Mouse (Mus musculus) olfactory bulb, adult 2 months (tissue): ENCODE measurements at regions not wholly inside any gene's neighbourhood (a gene's known extent, or its start where the extent isn't known, plus 50 kb on each side); places are given as distances from the start of the nearest gene placed in this dataset.

ENCODE experiments used
- H3K27ac ChIP-seq: fragments of 200-500 bp; 2 replicates; pipeline ENCODE4 v1.5.1; 2012; ENCODE audit warnings: low read depth, low read length; ENCODE audit not compliant: insufficient read depth
- H3K4me1 ChIP-seq: fragments of 200-500 bp; 2 replicates; pipeline ENCODE4 v1.6.1; 2012; ENCODE audit warnings: low read length; ENCODE audit not compliant: control insufficient read depth, insufficient read depth
- H3K4me3 ChIP-seq: fragments of 200-500 bp; 2 replicates; pipeline ENCODE4 v1.5.1; 2012; ENCODE audit warnings: mild to moderate bottlenecking, low read depth, low read length, moderate library complexity; ENCODE audit not compliant: insufficient read depth
- CTCF ChIP-seq: fragments of 200-500 bp; IDR thresholded peaks from 2 replicates; pipeline ENCODE4 v1.5.1; 2012; ENCODE audit warnings: low read depth, mild to moderate bottlenecking, low read length, moderate library complexity; ENCODE audit not compliant: insufficient read depth
- POLR2A ChIP-seq: fragments of 200-500 bp; IDR thresholded peaks from 2 replicates; pipeline ENCODE4 v1.6.1; 2012; ENCODE audit warnings: mild to moderate bottlenecking, low read depth, low read length, moderate library complexity; ENCODE audit not compliant: insufficient read depth
- WGBS: fragments of 180-500 bp; shearing (Covaris S2); methylation state at CpG from one replicate; pipeline ENCODE4 v1.1.7; 2018; 5-methylcytosine and 5-hydroxymethylcytosine counted together

DNA sequence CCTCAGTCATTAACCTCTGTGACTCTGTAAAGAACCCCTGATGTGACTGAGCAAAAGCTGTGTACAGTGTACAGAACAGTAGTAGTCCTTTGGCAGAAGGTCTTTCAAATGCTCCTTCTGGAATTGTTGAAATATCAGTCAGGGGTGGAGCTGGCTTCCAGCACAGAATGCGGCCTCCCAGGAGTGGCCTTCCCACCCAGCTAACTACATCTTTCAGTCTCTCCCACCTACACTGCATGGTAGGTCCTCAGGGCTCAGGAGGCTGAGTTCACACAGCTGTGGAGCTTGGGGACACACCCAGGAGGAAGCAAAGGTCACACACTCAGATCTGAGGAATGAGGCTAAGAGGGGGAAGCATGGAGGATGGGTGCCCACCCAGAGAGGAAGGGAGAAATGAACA lies 495.3 kb downstream of the Ccdc171 start:
- Histone ChIP-seq H3K27ac (no peak overlapping the region), H3K4me1 (peaks cover 3% of the 10 kb centered on the region; the same call in 1 of the 2 replicates), H3K4me3 (no peak overlapping the region)
- no peak for TF ChIP-seq POLR2A
- TF ChIP-seq CTCF: no peak
- WGBS: 67% methylated on average over 1 of the region's 1 CpGs

DNA sequence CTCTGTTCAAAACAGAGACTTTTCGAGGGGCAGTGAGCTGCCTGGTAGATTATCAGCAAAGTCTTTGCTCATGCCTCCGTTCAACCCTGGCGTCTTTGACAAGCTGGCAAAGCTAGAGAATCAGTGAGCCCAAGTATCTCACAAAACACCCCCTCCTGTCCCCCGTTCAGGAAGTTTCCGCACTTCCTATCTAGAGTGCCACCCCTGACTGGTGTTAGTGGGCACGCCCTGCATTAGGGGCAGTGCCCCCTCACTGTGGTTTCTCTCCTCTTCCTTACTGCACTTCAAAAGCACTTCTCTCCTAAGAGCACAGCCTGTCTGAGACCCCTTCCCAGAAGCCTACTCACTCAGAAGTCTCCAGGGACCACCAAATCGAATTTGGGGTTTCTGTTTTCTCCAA lies 497.0 kb downstream of the Ccdc171 start:
- WGBS: 91% methylated on average over 7 of the region's 7 CpGs
- no peak overlapping the region for H3K27ac ChIP-seq
- no peak overlapping the region for H3K4me3 ChIP-seq
- TF ChIP-seq CTCF (no peak), POLR2A (no peak)
- H3K4me1 ChIP-seq: no peaks in the 10 kb centered on the region; the same call in 1 of the 2 replicates

DNA sequence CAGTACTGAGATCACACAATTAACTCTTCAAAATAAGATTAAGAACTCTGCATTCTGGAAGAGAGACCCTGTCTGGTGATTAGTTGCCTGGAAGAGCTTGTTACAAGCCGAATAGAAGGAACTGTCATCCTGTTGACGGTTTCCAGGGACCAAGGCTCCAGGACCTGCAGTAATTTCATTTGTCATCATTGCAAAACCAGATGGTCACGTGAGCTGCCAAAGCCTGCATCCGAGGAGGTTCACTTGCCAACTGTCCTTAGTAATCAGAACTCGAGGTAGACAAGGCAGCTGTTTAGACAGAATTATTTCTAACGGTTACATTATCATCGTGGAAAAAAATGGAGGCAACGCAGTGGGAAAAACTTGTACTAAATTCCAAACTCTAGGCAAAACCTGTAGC lies 500.8 kb downstream of the Ccdc171 start:
- 58% methylated on average over 8 of the region's 8 CpGs for WGBS
- H3K27ac ChIP-seq: no peak overlapping the region
- TF ChIP-seq POLR2A: no peak
- no peak for TF ChIP-seq CTCF
- H3K4me1 ChIP-seq: no peaks in the 10 kb centered on the region
- no peak overlapping the region for H3K4me3 ChIP-seq

DNA sequence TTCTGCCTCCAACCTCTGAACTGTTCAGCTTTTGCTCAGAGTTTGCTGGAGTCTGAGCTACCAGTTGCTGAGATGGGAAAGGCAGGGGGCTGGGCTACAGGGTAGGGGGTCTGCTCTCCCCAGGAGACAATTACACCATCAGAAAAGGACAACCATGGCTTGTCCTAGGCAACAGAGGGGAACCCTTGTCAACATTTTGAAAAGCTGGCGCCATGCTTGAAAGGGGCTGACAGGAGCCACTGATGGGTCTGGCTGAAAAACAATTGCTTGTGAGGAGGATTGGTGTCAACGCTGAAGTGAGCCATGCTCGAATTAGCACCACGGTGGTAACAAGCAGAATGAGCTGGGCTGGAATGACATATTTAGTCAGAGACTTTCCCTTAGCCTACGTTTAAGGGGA lies 502.8 kb downstream of the Ccdc171 start:
- no peak overlapping the region for H3K4me3 ChIP-seq
- no peaks in the 10 kb centered on the region for H3K4me1 ChIP-seq
- 23% methylated on average over 5 of the region's 5 CpGs for WGBS
- no peak overlapping the region for H3K27ac ChIP-seq
- TF ChIP-seq CTCF: no peak
- no peak for TF ChIP-seq POLR2A

DNA sequence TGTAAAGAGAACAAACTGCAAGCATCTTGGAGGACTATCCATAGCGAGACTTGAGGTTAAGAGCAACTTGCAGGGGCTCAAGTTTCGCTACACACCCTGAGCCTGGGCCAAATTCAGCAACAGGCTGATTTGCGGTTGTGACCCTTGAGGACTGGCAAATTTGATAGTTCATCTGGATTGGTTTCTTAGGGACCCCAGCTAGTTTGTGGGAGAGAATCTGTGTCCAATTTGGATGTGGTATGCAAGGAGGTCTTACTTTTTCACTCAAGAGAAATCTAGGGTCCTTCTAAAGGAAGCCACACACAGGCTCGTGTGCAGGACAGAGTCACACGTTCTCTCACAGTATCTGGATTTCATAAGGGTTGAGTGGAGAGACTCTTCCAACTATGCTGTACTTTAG lies 505.6 kb downstream of the Ccdc171 start:
- TF ChIP-seq POLR2A: no peak
- no peak for TF ChIP-seq CTCF
- H3K4me1 ChIP-seq: no peaks in the 10 kb centered on the region
- whole genome bisulfite sequencing: 93% methylated on average over 5 of the region's 5 CpGs

DNA sequence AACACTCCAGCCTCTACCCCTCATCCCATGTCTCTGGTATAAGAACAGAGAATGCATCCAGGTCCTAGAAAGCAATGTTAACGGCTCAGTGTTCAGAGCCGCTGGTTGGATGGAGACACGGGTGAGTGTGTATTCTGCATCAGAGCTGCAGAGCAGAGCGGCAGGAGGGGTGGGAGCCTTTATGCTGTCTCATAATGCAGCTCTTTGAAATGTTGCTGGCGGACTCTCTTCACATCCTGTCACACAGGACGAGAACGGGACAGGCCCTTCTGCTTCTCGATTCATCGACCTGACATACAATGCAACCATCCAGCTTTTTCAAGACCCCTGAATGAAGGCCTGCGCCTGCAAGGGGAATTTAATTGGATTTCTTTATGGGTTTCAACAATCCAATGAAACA lies 507.2 kb downstream of the Ccdc171 start:
- Histone ChIP-seq H3K4me1 (no peaks in the 10 kb centered on the region), H3K27ac (no peak overlapping the region), H3K4me3 (no peak overlapping the region)
- no peak for TF ChIP-seq CTCF
- no peak for TF ChIP-seq POLR2A
- WGBS: 55% methylated on average over 10 of the region's 10 CpGs

More for the DNA sequence above, 505.6 kb downstream of the Ccdc171 start:
- Histone ChIP-seq H3K4me3 (no peak overlapping the region), H3K27ac (no peak overlapping the region)

DNA sequence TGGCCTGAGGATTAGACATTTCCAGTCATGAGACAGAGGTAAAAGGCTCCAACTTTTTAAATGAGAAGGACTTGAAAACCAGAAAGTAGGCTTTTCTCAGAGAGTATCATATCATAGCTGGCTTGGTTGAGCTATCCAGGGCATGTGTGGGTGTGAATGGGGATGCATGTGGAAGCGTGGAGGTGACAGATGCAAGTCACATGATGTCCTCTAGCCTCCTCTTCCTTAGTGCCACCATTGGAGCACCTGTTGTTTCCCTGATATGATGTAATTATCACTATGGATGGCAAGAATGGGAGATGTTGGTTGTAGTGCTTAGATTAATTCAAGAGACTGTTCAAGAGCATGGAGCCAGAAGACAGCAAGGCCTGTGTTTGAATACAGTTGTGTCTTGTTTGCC lies 510.0 kb downstream of the Ccdc171 start:
- H3K4me1 ChIP-seq: no peaks in the 10 kb centered on the region
- H3K27ac ChIP-seq: no peak overlapping the region
- H3K4me3 ChIP-seq: no peak overlapping the region
- 100% methylated on average over 1 of the region's 1 CpGs for WGBS
- TF ChIP-seq POLR2A (no peak), CTCF (no peak)

DNA sequence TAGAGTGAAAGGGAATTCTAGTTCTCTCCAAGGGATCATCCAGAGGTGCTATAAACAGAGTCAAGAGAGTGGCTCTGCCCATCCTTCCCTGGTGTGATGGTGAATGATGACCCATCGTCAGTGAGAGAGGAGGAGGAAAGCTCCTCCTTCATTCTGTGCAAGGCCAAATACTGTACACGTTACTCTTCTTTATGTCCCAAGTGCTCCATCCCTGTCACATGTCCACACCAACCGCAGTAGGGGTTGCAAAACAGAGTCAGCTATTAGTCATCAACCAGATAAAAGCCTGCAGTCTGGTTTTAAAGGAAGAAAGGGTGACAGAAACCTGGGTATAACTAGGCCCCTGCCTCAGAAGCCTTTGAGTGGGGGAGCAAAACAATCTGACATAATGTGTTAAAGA lies 512.2 kb downstream of the Ccdc171 start:
- TF ChIP-seq CTCF (no peak), POLR2A (no peak)
- 83% methylated on average over 3 of the region's 3 CpGs for WGBS
- no peak overlapping the region for H3K27ac ChIP-seq
- no peak overlapping the region for H3K4me3 ChIP-seq
- no peaks in the 10 kb centered on the region for H3K4me1 ChIP-seq

DNA sequence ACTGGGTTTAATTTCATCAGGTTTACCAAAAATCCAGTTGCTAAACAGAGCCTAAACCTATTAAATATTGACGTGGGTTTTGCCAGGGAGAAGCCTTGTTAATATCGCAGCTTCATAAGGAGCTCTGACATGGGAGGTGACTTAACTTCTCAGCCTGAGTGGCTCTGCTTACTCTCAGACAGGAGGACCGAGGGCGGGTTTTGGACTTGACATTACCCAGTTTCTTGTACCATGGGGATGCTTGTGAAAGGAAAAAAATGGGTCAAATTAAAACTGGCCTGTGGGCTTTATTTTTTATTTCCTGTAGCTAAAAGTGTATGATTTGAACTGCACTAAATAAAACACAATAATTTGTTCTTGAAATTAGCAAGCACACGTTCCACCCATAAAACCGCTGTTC lies 524.9 kb downstream of the Ccdc171 start:
- Histone ChIP-seq H3K4me3 (no peak overlapping the region), H3K4me1 (no peaks in the 10 kb centered on the region), H3K27ac (no peak overlapping the region)
- TF ChIP-seq POLR2A (no peak), CTCF (no peak)
- 92% methylated on average over 6 of the region's 6 CpGs for WGBS

DNA sequence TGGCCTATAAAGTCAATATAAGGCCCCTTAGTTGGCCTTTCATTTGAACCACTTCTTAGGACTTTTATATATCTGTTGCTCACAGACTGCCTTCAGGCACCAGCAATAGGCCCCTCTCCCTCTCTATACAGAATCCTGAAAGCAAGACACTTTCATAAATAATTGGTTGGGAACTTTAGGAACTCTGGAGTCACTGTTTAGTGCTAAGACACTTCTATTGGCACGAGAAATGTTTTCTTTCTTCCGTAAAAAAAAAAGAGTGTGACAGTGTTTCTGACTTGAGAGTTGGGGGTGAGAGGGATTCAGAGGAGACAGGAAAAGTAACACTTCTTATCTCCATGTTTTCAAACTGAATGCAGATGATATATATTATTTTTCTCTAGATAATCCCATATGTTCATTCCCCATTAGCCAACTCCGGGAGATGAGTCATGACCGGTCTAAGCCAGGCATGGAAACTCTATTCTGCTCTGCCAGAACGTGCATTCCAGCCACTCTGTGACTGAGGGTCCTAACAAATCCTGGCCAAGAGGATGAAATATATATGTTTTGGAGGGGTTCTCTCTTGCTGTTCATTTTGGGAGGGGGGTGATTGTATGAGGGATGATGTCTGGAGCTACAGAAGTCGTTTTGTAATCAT lies 531.6 kb downstream of the Ccdc171 start:
- no peak overlapping the region for H3K4me3 ChIP-seq

More for the DNA sequence above, 531.6 kb downstream of the Ccdc171 start:
- TF ChIP-seq POLR2A (no peak), CTCF (no peak)
- H3K4me1 ChIP-seq: no peaks in the 10 kb centered on the region
- WGBS: 83% methylated on average over 6 of the region's 6 CpGs
- no peak overlapping the region for H3K27ac ChIP-seq
